Mouse (Mus musculus): ENCODE data around the gene Itprip. TPM values are rescaled to one million over a fixed set of nuclear protein-coding genes. Genes with fewer than 3 reads are reported as not detected.
A peak's percentile ranks its signal among the peaks of the same experiment; 100 is the strongest.

Itprip gene
- total RNA-seq, 1 experiment: 7.2 TPM

DNA sequence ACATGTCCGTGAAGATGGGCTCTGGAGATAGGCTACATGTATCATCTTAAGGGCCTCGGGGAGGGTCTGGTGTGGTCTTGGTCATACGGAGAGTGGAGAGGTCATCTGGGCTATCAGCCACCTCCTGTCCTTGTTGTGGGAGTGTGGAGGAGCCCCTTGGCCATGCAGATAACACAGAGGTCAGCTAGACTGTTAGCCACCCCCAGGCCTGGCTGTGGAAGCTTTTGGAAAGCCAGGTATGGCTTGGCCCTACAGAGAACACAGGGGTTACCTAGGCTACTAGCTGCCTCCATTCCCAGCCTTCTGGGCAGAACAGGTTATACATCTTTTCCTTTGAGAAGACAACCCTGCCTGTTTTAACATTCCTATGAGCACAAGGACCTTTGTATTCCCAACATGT is 56.5 kb downstream of the Itprip start:
- in situ Hi-C loops (cut with MboI; ENCODE audit: low sequenced_read_pairs in 2 of 2, unreplicated experiment in 2 of 2): no loop called here
- peaks cover 6% of the 10 kb centered on the region; the same call in 1 of the 2 replicates for H3K36me3 ChIP-seq (ENCODE audit: control insufficient read depth, insufficient read depth, low read length, poor library complexity, severe bottlenecking)
- no peak for DNase-seq (ENCODE audit: low read depth, low spot score)
- no peaks in the 10 kb centered on the region for H3K9me3 ChIP-seq (ENCODE audit: control insufficient read depth, insufficient read depth, low read depth, low read length)
- H3K27ac ChIP-seq (ENCODE audit: insufficient read depth, low read depth, low read length, poor library complexity, severe bottlenecking): no peak overlapping the region
- H3K9ac ChIP-seq (ENCODE audit: insufficient read depth, low read depth, low read length, poor library complexity, severe bottlenecking): no peak overlapping the region
- H3K4me1 ChIP-seq (ENCODE audit: control insufficient read depth in 2 of 2, insufficient read depth in 2 of 2, low read length in 2 of 2, poor library complexity in 1 of 2): no peaks in the 10 kb centered on the region
- H3K4me3 ChIP-seq (ENCODE audit: insufficient read depth in 1 of 2, low read depth in 1 of 2, low read length in 2 of 2, poor library complexity in 1 of 2, severe bottlenecking in 1 of 2): no peak overlapping the region
- no peak for TF ChIP-seq ZC3H11A (IDR thresholded peaks at IDR 0.05; ENCODE audit: borderline replicate concordance, low read depth, low read length)
- TF ChIP-seq ZNF384 (IDR thresholded peaks at IDR 0.05; ENCODE audit: low read depth, low read length): no peak
- TF ChIP-seq HCFC1 (IDR thresholded peaks at IDR 0.05; ENCODE audit: borderline replicate concordance, insufficient read depth, low read length): no peak
- TF ChIP-seq MAFK (IDR thresholded peaks at IDR 0.05; ENCODE audit: insufficient read depth, low read depth, low read length): no peak
- TF ChIP-seq CHD2 (IDR thresholded peaks at IDR 0.05; ENCODE audit: low read depth, low read length): no peak

DNA sequence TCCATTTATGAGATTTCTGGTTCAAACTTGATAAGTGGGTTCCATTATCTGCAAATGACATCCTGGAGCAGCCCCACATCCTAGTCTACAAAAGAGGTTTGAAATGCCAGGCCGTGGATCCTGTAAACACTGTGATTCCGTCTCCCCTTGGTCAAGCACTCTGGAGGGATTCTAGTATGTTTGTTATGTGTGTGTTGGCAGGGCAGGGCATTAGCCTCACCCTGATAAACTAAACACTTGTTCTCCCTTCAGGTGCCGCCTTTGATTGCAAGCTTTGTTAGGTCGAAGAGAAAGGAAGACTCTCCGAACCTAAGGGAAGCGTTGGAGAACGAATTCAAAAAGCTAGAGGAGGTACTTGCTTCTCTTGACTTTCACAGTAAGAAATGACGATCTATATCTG is 59.9 kb downstream of the Itprip start:
- no peak overlapping the region for H3K4me3 ChIP-seq (ENCODE audit: insufficient read depth in 1 of 2, low read depth in 1 of 2, low read length in 2 of 2, poor library complexity in 1 of 2, severe bottlenecking in 1 of 2)
- H3K4me1 ChIP-seq (ENCODE audit: control insufficient read depth in 2 of 2, insufficient read depth in 2 of 2, low read length in 2 of 2, poor library complexity in 1 of 2): 0 out of 4 replicates have a peak, but pooled peaks cover 0 to 3% of the 10 kb centered on the region in 2 experiments
- no peak overlapping the region for H3K27ac ChIP-seq (ENCODE audit: insufficient read depth, low read depth, low read length, poor library complexity, severe bottlenecking)
- H3K9ac ChIP-seq (ENCODE audit: insufficient read depth, low read depth, low read length, poor library complexity, severe bottlenecking): no peak overlapping the region
- H3K9me3 ChIP-seq (ENCODE audit: control insufficient read depth, insufficient read depth, low read depth, low read length): no peaks in the 10 kb centered on the region
- in situ Hi-C loops (cut with MboI; ENCODE audit: low sequenced_read_pairs in 2 of 2, unreplicated experiment in 2 of 2): no loop called here
- TF ChIP-seq HCFC1 (IDR thresholded peaks at IDR 0.05; ENCODE audit: borderline replicate concordance, insufficient read depth, low read length) (no peak), ZNF384 (IDR thresholded peaks at IDR 0.05; ENCODE audit: low read depth, low read length) (no peak), CHD2 (IDR thresholded peaks at IDR 0.05; ENCODE audit: low read depth, low read length) (no peak), ZC3H11A (IDR thresholded peaks at IDR 0.05; ENCODE audit: borderline replicate concordance, low read depth, low read length) (no peak), MAFK (IDR thresholded peaks at IDR 0.05; ENCODE audit: insufficient read depth, low read depth, low read length) (no peak)
- no peak for DNase-seq (ENCODE audit: low read depth, low spot score)
- peaks cover 6% of the 10 kb centered on the region; the same call in 1 of the 2 replicates for H3K36me3 ChIP-seq (ENCODE audit: control insufficient read depth, insufficient read depth, low read length, poor library complexity, severe bottlenecking)

DNA sequence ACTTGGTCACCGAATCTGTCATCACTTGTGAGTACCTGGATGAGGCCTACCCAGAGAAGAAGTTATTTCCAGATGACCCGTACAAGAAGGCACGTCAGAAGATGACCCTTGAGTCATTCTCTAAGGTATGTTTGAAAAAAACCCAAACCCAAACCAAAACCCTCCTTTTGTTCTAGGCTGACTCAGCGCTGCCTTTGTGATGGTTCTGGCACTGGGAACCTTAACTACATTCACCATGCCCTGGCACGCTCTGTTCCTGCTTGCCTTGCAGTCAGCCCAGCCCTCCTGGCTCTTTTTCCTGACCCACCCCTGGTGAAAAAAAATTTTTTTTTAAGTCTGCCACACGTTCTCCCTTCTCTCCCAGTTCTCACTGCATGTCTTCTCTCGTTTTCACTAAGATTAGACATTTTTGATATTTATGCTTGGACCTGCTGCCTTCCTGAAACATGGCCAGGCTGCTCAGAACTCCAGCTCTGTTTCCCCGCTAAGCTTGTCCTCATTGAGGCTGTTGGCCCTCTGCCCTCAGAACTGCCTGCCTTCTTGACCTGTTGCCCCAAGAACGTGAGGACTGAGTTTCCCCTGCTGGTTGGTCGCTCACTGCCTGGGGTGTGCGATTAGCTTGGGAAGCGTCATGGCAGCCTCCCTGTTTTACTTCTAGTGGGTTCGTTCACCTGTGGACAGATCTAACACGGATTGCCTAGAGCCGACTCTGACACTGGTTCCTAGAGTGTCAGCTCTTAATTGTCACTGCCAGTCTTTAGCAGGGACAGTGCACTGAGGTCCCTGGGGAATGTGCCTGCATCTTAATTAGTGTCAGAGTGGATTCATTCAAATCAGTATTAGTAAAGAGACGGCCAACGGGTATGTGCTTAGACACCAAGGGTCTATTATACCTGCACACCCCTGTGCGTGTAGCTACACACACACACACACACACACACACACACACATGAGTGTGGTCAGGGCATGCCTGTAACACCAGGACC is 60.8 kb downstream of the Itprip start:
- in situ Hi-C loops (cut with MboI; ENCODE audit: low sequenced_read_pairs in 2 of 2, unreplicated experiment in 2 of 2): no loop called here
- Histone ChIP-seq H3K4me3 (ENCODE audit: insufficient read depth in 1 of 2, low read depth in 1 of 2, low read length in 2 of 2, poor library complexity in 1 of 2, severe bottlenecking in 1 of 2) (no peak overlapping the region), H3K9me3 (ENCODE audit: control insufficient read depth, insufficient read depth, low read depth, low read length) (no peaks in the 10 kb centered on the region), H3K27ac (ENCODE audit: insufficient read depth, low read depth, low read length, poor library complexity, severe bottlenecking) (no peak overlapping the region), H3K9ac (ENCODE audit: insufficient read depth, low read depth, low read length, poor library complexity, severe bottlenecking) (no peak overlapping the region), H3K4me1 (ENCODE audit: control insufficient read depth in 2 of 2, insufficient read depth in 2 of 2, low read length in 2 of 2, poor library complexity in 1 of 2) (0 out of 4 replicates have a peak, but pooled peaks cover 0 to 3% of the 10 kb centered on the region in 2 experiments), H3K36me3 (ENCODE audit: control insufficient read depth, insufficient read depth, low read length, poor library complexity, severe bottlenecking) (peaks cover 6% of the 10 kb centered on the region; the same call in 1 of the 2 replicates)
- TF ChIP-seq CHD2 (IDR thresholded peaks at IDR 0.05; ENCODE audit: low read depth, low read length) (no peak), MAFK (IDR thresholded peaks at IDR 0.05; ENCODE audit: insufficient read depth, low read depth, low read length) (no peak), ZC3H11A (IDR thresholded peaks at IDR 0.05; ENCODE audit: borderline replicate concordance, low read depth, low read length) (no peak), HCFC1 (IDR thresholded peaks at IDR 0.05; ENCODE audit: borderline replicate concordance, insufficient read depth, low read length) (no peak), ZNF384 (IDR thresholded peaks at IDR 0.05; ENCODE audit: low read depth, low read length) (no peak)
- DNase-seq (ENCODE audit: low read depth, low spot score): no peak

DNA sequence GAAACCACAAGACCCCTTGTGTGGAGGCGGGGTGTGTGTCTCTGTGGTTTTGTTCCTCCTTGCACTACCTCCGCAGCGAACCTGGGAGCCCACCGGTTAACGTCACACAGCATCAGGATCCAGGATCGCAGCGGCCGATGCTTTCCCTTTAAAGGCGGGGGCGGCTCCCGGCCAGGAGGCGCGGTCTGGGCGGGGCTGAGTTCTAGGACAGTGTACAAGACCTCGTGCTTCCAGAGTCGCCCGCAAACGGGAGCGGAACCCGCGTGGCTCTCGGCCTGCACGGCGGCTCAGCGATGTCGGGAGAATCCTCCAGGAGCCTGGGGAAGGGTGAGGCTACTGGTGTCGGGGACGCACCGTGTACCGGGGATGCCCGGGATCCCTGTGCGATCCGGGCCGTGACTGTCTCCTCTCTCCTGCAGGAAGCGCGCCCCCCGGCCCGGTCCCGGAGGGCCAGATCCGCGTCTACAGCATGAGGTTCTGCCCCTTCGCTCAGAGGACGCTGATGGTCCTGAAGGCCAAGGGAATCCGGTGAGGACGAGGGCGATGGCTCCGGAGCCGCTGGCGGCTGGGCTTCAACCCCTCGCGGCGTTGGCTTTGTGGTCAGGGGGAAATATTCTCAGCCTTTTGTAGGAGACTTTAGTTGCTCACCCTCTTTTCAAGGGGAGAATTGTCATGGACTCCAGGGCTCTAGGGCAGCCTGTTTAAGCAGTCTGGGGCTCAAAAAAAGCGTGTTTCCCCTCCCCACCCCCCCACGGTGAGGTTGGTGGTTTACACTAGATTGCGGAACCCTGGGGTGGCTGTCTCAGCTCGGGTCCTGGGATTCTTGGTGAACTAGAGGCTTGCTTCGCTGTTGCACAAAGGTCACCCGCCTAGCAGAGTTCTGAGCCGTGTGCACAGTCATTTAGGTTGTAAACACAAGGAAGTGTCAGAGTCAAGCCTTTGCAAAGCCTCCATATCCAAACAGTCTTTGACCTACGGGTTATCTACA is 64.0 kb downstream of the Itprip start, which contains the start of gene Gsto1:
Gsto1 (plus strand) TSS at position 175 of the 988 bp plus-strand sequence.
- Histone ChIP-seq H3K9ac (ENCODE audit: insufficient read depth, low read depth, low read length, poor library complexity, severe bottlenecking) (peak within 1 kb of the TSS; percentile 82), H3K27ac (ENCODE audit: insufficient read depth, low read depth, low read length, poor library complexity, severe bottlenecking) (no peak within 1 kb of the TSS), H3K36me3 (ENCODE audit: control insufficient read depth, insufficient read depth, low read length, poor library complexity, severe bottlenecking) (peaks cover 6% of the 10 kb centered on the region; the same call in 1 of the 2 replicates), H3K4me1 (ENCODE audit: control insufficient read depth in 2 of 2, insufficient read depth in 2 of 2, low read length in 2 of 2, poor library complexity in 1 of 2) (0 out of 4 replicates have a peak, but pooled peaks cover 0 to 3% of the 10 kb centered on the region in 2 experiments), H3K4me3 (ENCODE audit: insufficient read depth in 1 of 2, low read depth in 1 of 2, low read length in 2 of 2, poor library complexity in 1 of 2, severe bottlenecking in 1 of 2) (peak within 1 kb of the TSS; percentile 67), H3K9me3 (ENCODE audit: control insufficient read depth, insufficient read depth, low read depth, low read length) (no peaks in the 10 kb centered on the region)
- TF ChIP-seq HCFC1 (IDR thresholded peaks at IDR 0.05; ENCODE audit: borderline replicate concordance, insufficient read depth, low read length) (no peak), CHD2 (IDR thresholded peaks at IDR 0.05; ENCODE audit: low read depth, low read length) (no peak), MAFK (IDR thresholded peaks at IDR 0.05; ENCODE audit: insufficient read depth, low read depth, low read length) (no peak)
- in situ Hi-C loops (cut with MboI; ENCODE audit: low sequenced_read_pairs in 2 of 2, unreplicated experiment in 2 of 2): no loop called here
- DNase-seq (ENCODE audit: low read depth, low spot score): peak; percentile 71
